Mouse (Mus musculus): ENCODE results near the gene Cep19. TPM values are rescaled to one million over a fixed set of nuclear protein-coding genes. Genes with fewer than 3 reads are reported as not detected.
A peak's percentile ranks its signal among the peaks of the same experiment; 100 is the strongest.
"Not testable (repeated sequence)": the region's sequence is repeated elsewhere in the genome, so short reads cannot be mapped to it uniquely, and the experiment has no call there.

Gene Cep19
- polyA plus RNA-seq (2012; rRNA removed), result 7.8 and 9.2 TPM in 2 replicates

DNA sequence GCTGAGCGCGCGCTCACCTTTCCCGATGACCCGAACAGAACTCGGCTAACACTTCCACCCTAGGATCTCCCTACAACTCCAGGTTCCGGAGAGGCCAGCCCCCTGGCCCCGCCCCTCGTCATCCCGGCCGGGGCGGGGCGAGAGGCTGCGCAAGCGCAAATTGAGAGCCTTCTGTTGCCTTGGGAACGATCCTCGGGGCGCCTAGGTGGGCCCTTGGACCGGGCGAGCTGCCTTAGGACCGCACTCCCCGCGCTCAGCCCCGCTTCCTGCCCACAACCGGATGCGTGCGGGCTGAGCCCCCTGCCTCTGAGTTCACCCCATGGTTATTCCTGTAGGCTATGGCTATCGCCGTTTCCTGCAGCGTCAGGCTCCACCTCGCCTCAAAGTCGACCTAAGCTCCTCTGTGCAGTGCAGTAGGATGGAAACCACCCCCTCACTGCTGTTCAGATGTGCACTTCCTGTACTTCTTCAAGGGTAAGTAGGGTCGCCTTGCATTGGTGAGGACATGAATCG lies at the start of gene Cep19, which contains the start of gene Pigx:
Gene Cep19, plus strand, starts transcription at position 163 of the 513 bp plus-strand sequence.
Gene Pigx, minus strand, starts transcription at position 103 of the 513 bp plus-strand sequence.
- H3K4me1 ChIP-seq (ENCODE audit: control insufficient read depth, insufficient read depth, low read length), result peaks cover 5% of the 10 kb centered on the region; the same call in 1 of the 2 replicates
- H3K4me3 ChIP-seq (replicated peaks; ENCODE audit: extremely low read depth, low read depth, low read length), result peak within 1 kb of the TSS; percentile 86
- peak; percentile 69; the same call in 1 of the 2 replicates for TF ChIP-seq POLR2A (IDR thresholded peaks at IDR 0.05; ENCODE audit: borderline replicate concordance, extremely low read depth, low read depth, low read length)
- TF ChIP-seq CTCF (IDR thresholded peaks at IDR 0.05; ENCODE audit: insufficient read depth, low read length), result no peak
- under 1% methylated on average over 34 of the region's 34 CpGs for WGBS
- peak; percentile 90 for DNase-seq

DNA sequence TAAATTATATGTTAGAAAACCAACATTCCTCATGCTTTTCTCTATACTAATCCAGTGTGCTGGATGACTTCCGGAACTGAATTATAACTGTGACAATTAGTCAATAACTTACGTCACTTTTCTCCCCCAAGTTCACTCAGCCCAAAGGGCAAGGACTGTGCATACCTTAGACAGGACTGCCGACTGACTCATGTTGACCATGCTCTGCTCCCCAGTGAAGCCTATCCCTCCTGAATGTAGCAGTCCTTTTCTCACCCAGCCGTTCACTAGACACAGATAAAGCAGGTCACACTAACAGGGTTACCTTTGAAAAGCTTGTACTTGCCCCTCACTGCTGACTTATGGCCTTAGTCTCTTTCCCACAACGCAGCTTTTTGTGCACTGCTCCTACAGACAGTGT lies 40.8 kb upstream of the Cep19 start:
- H3K4me3 ChIP-seq (replicated peaks; ENCODE audit: extremely low read depth, low read depth, low read length), result no peak overlapping the region
- no peak for DNase-seq
- TF ChIP-seq POLR2A (IDR thresholded peaks at IDR 0.05; ENCODE audit: borderline replicate concordance, extremely low read depth, low read depth, low read length) (no peak), CTCF (IDR thresholded peaks at IDR 0.05; ENCODE audit: insufficient read depth, low read length) (no peak)
- peaks cover 12% of the 10 kb centered on the region for H3K4me1 ChIP-seq (ENCODE audit: control insufficient read depth, insufficient read depth, low read length)
- WGBS, result 68% methylated on average over 5 of the region's 5 CpGs

DNA sequence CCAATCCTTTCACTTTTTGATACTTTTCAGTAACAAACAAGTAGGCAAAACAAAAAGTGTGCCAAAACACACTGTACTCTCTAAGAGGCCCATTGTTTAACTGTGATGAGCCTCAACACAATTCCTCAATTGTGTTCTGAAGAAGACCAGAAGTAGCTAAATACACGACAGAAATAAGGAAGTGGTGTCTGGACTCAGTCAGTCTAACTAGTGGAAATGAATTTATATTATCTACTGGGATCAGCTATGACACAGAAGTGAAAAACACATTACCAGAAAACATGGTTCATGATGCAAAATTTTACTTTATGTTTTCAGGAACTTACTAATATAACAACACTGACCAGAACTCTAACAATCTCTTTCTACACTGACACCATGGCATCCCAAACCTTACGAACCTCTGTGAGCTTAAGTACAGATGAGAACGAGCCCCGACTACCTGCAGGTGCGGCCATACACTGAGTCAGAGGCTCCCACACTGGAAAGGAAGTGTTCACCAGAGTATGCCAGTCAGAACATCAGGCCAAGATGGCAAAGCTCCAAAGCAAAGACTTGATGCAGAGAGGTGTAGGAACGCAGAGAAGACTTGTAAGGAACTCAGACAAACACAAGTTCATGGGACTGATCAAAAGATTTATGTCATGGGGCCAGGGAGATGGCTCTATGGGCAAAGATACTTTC lies 39.6 kb upstream of the Cep19 start:
- peaks cover 13% of the 10 kb centered on the region for H3K4me1 ChIP-seq (ENCODE audit: control insufficient read depth, insufficient read depth, low read length)
- no peak for TF ChIP-seq POLR2A (IDR thresholded peaks at IDR 0.05; ENCODE audit: borderline replicate concordance, extremely low read depth, low read depth, low read length)
- no peak for TF ChIP-seq CTCF (IDR thresholded peaks at IDR 0.05; ENCODE audit: insufficient read depth, low read length)
- H3K4me3 ChIP-seq (replicated peaks; ENCODE audit: extremely low read depth, low read depth, low read length), result no peak overlapping the region
- DNase-seq, result no peak
- 26% methylated on average over 6 of the region's 6 CpGs for WGBS

DNA sequence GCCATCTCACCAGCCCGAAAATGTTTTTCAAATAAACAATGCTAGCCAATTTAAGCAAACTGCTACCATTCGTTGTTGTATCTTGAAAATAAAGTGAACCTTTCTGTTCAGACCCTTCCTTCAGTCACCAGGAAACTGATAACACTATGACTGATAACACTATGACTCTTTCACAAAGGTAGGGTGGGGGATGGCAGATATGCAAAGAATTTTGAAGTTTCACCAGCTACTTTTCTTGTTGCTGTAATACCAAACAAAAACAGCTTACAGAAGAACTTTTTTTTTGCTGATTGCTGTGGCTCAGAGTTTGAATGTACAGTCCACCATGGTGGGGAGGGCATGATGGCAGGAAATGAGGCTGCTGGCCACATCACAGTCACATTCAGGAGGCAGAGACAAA lies 37.4 kb upstream of the Cep19 start:
- no peak for TF ChIP-seq CTCF (IDR thresholded peaks at IDR 0.05; ENCODE audit: insufficient read depth, low read length)
- TF ChIP-seq POLR2A (IDR thresholded peaks at IDR 0.05; ENCODE audit: borderline replicate concordance, extremely low read depth, low read depth, low read length), result no peak
- Histone ChIP-seq H3K4me3 (replicated peaks; ENCODE audit: extremely low read depth, low read depth, low read length) (no peak overlapping the region), H3K4me1 (ENCODE audit: control insufficient read depth, insufficient read depth, low read length) (peaks cover 17% of the 10 kb centered on the region)
- DNase-seq, result no peak
- WGBS, result 52% methylated on average over 2 of the region's 2 CpGs

DNA sequence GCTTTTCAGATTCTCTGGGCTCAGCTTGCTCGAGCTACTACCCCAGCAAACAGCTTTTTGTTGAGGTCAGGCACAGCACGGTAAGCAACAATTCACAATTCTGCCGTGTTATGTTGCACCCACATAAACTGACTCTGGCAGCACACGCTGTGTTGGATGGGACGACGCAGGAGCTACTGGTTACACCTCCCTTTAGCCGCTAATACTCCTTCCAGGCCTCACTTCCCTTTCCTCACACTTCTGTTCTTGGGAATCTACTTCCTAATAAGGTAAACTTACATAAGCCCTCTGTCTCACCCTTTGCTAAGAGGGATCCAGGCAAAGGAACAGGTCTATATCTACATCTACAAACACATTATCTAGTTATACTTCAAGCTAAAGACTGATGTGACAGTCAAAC lies 35.7 kb upstream of the Cep19 start:
- Histone ChIP-seq H3K4me3 (replicated peaks; ENCODE audit: extremely low read depth, low read depth, low read length) (no peak overlapping the region), H3K4me1 (ENCODE audit: control insufficient read depth, insufficient read depth, low read length) (peaks cover 21% of the 10 kb centered on the region)
- 43% methylated on average over 7 of the region's 7 CpGs for WGBS
- TF ChIP-seq POLR2A (IDR thresholded peaks at IDR 0.05; ENCODE audit: borderline replicate concordance, extremely low read depth, low read depth, low read length), result no peak
- TF ChIP-seq CTCF (IDR thresholded peaks at IDR 0.05; ENCODE audit: insufficient read depth, low read length), result no peak
- no peak for DNase-seq

DNA sequence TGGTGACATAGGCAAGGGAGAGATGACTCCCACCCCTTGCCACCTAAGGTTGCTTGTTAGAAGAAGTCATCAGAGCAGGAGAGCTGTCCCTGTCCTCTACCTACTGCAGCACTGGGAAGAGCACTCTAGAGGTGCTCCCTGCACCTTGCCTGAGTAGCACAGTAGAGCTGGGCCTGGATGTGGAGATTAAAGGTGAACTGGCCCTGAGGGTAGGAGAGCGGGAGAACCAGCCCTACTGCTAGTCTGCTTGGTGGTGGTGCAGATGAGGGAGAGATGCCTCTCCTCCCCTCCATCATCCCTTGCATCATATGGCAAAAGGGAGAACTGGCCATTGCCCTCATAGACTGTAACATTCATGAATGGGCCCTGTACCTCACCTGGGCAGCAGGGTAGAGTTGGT lies 32.7 kb upstream of the Cep19 start:
- TF ChIP-seq POLR2A (IDR thresholded peaks at IDR 0.05; ENCODE audit: borderline replicate concordance, extremely low read depth, low read depth, low read length) (no peak), CTCF (IDR thresholded peaks at IDR 0.05; ENCODE audit: insufficient read depth, low read length) (no peak)
- DNase-seq, result no peak
- Histone ChIP-seq H3K4me1 (ENCODE audit: control insufficient read depth, insufficient read depth, low read length) (peaks cover 22% of the 10 kb centered on the region), H3K4me3 (replicated peaks; ENCODE audit: extremely low read depth, low read depth, low read length) (no peak overlapping the region)
- WGBS, result 100% methylated on average over 1 of the region's 1 CpGs

DNA sequence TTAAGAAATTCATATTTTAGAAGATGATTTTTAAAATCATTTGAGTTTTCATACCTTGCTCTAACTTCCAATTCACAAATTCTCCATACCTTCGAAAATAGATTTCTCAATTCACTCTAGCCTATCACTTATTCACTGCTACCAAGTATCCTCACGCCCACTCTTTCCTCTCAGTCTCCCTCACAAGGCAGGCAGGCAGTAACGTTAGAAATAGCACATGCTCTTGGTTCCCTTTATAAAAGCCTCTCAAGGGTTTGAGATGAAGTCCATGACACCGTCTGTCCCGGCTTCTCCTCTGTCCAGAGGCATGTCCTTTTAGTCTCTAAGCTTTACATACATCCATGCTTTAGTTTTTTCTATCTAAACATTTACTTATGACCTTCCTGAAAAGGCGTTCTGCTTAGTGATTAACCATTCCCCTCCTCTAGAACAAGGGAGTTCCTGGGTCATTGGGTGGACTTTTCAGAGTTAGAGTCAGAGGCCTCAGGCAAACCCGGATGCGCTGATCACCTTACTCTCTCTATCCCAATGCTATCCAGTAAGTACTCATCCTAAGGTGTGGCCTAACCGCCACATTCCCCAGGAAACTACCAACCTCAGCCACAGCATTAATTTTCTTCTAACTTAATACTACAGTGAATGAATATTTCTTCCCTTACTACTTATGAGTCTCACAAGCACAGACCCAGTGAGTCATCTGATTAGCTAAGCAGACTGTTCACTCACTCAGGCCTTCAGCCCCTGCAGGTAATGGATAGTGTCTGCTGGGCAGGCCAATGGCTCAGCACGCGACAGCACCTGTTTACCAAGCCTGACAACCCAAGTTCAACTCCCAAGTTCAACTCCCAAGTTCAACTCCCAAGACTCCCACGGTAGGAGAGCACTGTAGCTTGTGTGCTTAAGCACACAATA lies 31.0 kb upstream of the Cep19 start:
- TF ChIP-seq CTCF (IDR thresholded peaks at IDR 0.05; ENCODE audit: insufficient read depth, low read length) (no peak), POLR2A (IDR thresholded peaks at IDR 0.05; ENCODE audit: borderline replicate concordance, extremely low read depth, low read depth, low read length) (no peak)
- no peak for DNase-seq
- Histone ChIP-seq H3K4me3 (replicated peaks; ENCODE audit: extremely low read depth, low read depth, low read length) (no peak overlapping the region), H3K4me1 (ENCODE audit: control insufficient read depth, insufficient read depth, low read length) (peaks cover 22% of the 10 kb centered on the region)
- WGBS, result 55% methylated on average over 12 of the region's 12 CpGs

DNA sequence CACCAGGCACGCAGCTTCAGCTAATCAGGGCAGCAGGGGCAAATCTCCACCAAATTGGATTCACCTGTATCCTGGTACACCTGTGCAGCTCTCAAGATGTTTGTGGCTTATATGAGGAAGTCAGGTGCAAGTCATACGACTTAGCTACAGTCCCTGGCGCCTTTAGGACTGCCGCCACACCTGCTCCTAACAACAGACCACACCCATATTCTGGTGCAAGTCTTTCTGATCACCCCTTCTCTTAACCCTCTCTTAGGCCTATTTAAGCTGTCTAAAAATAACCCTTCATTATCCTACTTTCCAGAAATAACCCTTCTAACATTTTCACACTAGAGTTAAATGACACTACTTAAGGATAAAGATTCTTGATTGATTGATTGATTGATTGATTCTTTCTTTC lies 29.5 kb upstream of the Cep19 start:
- WGBS, result 51% methylated on average over 4 of the region's 4 CpGs
- H3K4me3 ChIP-seq (replicated peaks; ENCODE audit: extremely low read depth, low read depth, low read length); DNase-seq: not testable (repeated sequence)
- peaks cover 19% of the 10 kb centered on the region for H3K4me1 ChIP-seq (ENCODE audit: control insufficient read depth, insufficient read depth, low read length)

DNA sequence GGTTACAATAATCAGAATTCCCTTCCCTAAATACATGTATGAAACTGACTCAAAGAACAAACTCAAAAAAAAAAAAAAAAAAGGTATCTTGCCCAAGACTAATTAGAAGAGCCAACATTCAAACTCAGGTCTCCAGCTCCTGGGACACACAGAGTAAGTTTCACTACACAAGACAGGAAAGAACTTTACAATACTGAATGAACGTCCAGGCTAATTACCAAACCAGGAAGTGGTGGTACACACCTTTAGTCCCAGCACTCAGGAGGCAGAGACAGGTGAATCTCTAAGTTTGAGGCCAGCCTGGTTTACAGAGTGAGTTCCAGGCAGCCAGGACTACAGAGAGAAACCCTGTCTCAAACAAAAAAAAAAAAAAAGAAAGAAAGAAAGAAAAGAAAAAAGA lies 23.8 kb upstream of the Cep19 start:
- H3K4me3 ChIP-seq (replicated peaks; ENCODE audit: extremely low read depth, low read depth, low read length), result no peak overlapping the region
- 10% methylated on average over 1 of the region's 1 CpGs for WGBS
- no peak for DNase-seq
- H3K4me1 ChIP-seq (ENCODE audit: control insufficient read depth, insufficient read depth, low read length), result peaks cover 16% of the 10 kb centered on the region
- no peak for TF ChIP-seq POLR2A (IDR thresholded peaks at IDR 0.05; ENCODE audit: borderline replicate concordance, extremely low read depth, low read depth, low read length)
- TF ChIP-seq CTCF (IDR thresholded peaks at IDR 0.05; ENCODE audit: insufficient read depth, low read length), result no peak
